Mouse (Mus musculus) midbrain, embryonic 13.5 days (tissue): ENCODE results near the gene Mfn2. TPM values are rescaled to one million over a fixed set of nuclear protein-coding genes. Genes with fewer than 3 reads are reported as not detected.
A peak's percentile ranks its signal among the peaks of the same experiment; 100 is the strongest.
"Not testable (repeated sequence)": the region's sequence is repeated elsewhere in the genome, so short reads cannot be mapped to it uniquely, and the experiment has no call there.

Experiments
- ATAC-seq: fragments of 200-750 bp; cut with Nextera tagmentation; 2 replicates; pipeline ENCODE4 v1.8.0; 2017; ENCODE audit warnings: mild to moderate bottlenecking, moderate TSS enrichment, moderate library complexity
- H3K27ac ChIP-seq: fragments of 300-500 bp; sonication (generic); 2 replicates; pipeline ENCODE4 v1.5.1; 2015; ENCODE audit warnings: inconsistent platforms, mild to moderate bottlenecking, moderate library complexity
- H3K27me3 ChIP-seq: fragments of 300-500 bp; sonication (generic); 2 replicates; pipeline ENCODE4 v1.6.1; 2015; ENCODE audit warnings: mild to moderate bottlenecking, inconsistent platforms
- H3K36me3 ChIP-seq: fragments of 300-500 bp; sonication (generic); 2 replicates; pipeline ENCODE4 v1.6.1; 2015; ENCODE audit warnings: mild to moderate bottlenecking, inconsistent platforms
- H3K4me1 ChIP-seq: fragments of 300-500 bp; sonication (generic); replicated peaks from 2 replicates; pipeline ENCODE4 v1.6.1; 2015; ENCODE audit warnings: inconsistent platforms
- H3K4me2 ChIP-seq: fragments of 300-500 bp; sonication (generic); replicated peaks from 2 replicates; pipeline ENCODE4 v1.6.1; 2015; ENCODE audit warnings: moderate library complexity, mild to moderate bottlenecking, inconsistent platforms
- H3K4me3 ChIP-seq: fragments of 300-500 bp; sonication (generic); replicated peaks from 2 replicates; pipeline ENCODE4 v1.5.1; 2015; ENCODE audit warnings: mild to moderate bottlenecking, inconsistent platforms
- H3K9ac ChIP-seq: fragments of 300-500 bp; sonication (generic); replicated peaks from 2 replicates; pipeline ENCODE4 v1.6.1; 2015; ENCODE audit warnings: mild to moderate bottlenecking, inconsistent platforms
- H3K9me3 ChIP-seq: fragments of 300-500 bp; sonication (generic); 2 replicates; pipeline ENCODE4 v1.6.1; 2016; ENCODE audit warnings: mild to moderate bottlenecking, inconsistent platforms
- WGBS: fragments of 180-500 bp; shearing (Covaris S2); methylation state at CpG from one replicate; pipeline ENCODE4 v1.1.7; 2015; 5-methylcytosine and 5-hydroxymethylcytosine counted together
- polyA plus RNA-seq: library from polyadenylated mRNA; unstranded; fragments of >200 nt; fragmentation: Nextera tagmentation; extraction: Ambion mirVana; gene quantifications from 2 replicates; pipeline ENCODE4 v1.2.1, GENCODE M21; 2015

Mfn2 gene
- polyA plus RNA-seq, 1 experiment from 2014 or later = 77.3 TPM

GRCm38 (mm10) chr4:147865651-147866050, 38.9 kb downstream of the Mfn2 start:
- Histone ChIP-seq H3K9me3 (no peaks in the 10 kb centered on the region), H3K4me1 (peaks cover 25% of the 10 kb centered on the region), H3K9ac (no peak overlapping the region), H3K36me3 (peaks cover 48% of the 10 kb centered on the region), H3K4me2 (no peak overlapping the region), H3K27ac (no peak overlapping the region), H3K4me3 (no peak overlapping the region), H3K27me3 (no peaks in the 10 kb centered on the region)
- 95% methylated on average over 6 of the region's 6 CpGs for WGBS
- ATAC-seq = no peak

- Histone ChIP-seq H3K27me3 (no peaks in the 10 kb centered on the region), H3K9ac (no peak overlapping the region)
- ATAC-seq = no peak
Measured at GRCm38 (mm10) chr4:147862051-147862450, 42.5 kb downstream of the Mfn2 start.

GRCm38 (mm10) chr4:147850776-147851175, 53.7 kb downstream of the Mfn2 start:
- Histone ChIP-seq H3K27me3 (no peaks in the 10 kb centered on the region), H3K9me3 (no peaks in the 10 kb centered on the region), H3K4me1 (peaks cover 13% of the 10 kb centered on the region), H3K9ac (no peak overlapping the region), H3K27ac (no peak overlapping the region), H3K36me3 (peaks cover 4% of the 10 kb centered on the region; the same call in 1 of the 2 replicates), H3K4me2 (no peak overlapping the region), H3K4me3 (no peak overlapping the region)
- no peak for ATAC-seq
- 83% methylated on average over 2 of the region's 2 CpGs for WGBS

More at GRCm38 (mm10) chr4:147862051-147862450, 42.5 kb downstream of the Mfn2 start:
- Histone ChIP-seq H3K4me2 (no peak overlapping the region), H3K4me3 (no peak overlapping the region), H3K36me3 (peaks cover 54% of the 10 kb centered on the region), H3K9me3 (no peaks in the 10 kb centered on the region), H3K4me1 (peaks cover under 1% of the 10 kb centered on the region), H3K27ac (no peak overlapping the region)
- WGBS = 95% methylated on average over 3 of the region's 3 CpGs

- peaks cover 4% of the 10 kb centered on the region for H3K9me3 ChIP-seq
- peak overlapping the region; percentile 64 for H3K9ac ChIP-seq
- peaks cover 13% of the 10 kb centered on the region for H3K4me1 ChIP-seq
- 3% methylated on average over 4 of the region's 4 CpGs for WGBS
- H3K27me3 ChIP-seq = no peaks in the 10 kb centered on the region
- H3K36me3 ChIP-seq = peaks cover 25% of the 10 kb centered on the region
- peak overlapping the region; percentile 77 for H3K4me3 ChIP-seq
- no peak overlapping the region for H3K27ac ChIP-seq
- peak; percentile 80 for ATAC-seq
- peak overlapping the region; percentile 67 for H3K4me2 ChIP-seq
Measured at GRCm38 (mm10) chr4:147848584-147848991, 55.9 kb downstream of the Mfn2 start.

GRCm38 (mm10) chr4:147847614-147848583, 56.6 kb downstream of the Mfn2 start, which contains the start of gene Zfp933:
Gene Zfp933 (minus strand): TSS chr4:147848366.
- WGBS = 4% methylated on average over 23 of the region's 23 CpGs
- peaks cover 32% of the 10 kb centered on the region for H3K36me3 ChIP-seq
- H3K4me3 ChIP-seq = peak within 1 kb of the TSS; percentile 77
- H3K9ac ChIP-seq = peak within 1 kb of the TSS; percentile 75
- ATAC-seq = peak; percentile 95
- H3K4me2 ChIP-seq = peak within 1 kb of the TSS; percentile 67
- no peaks in the 10 kb centered on the region for H3K27me3 ChIP-seq
- H3K4me1 ChIP-seq = peaks cover 13% of the 10 kb centered on the region
- no peak within 1 kb of the TSS for H3K27ac ChIP-seq
- peaks cover 11% of the 10 kb centered on the region for H3K9me3 ChIP-seq

GRCm38 (mm10) chr4:147842871-147843270, 61.6 kb downstream of the Mfn2 start:
- no peak for ATAC-seq
- Histone ChIP-seq H3K9ac (no peak overlapping the region), H3K9me3 (peaks cover 25% of the 10 kb centered on the region), H3K36me3 (peaks cover 55% of the 10 kb centered on the region), H3K27ac (no peak overlapping the region), H3K4me2 (no peak overlapping the region), H3K4me3 (no peak overlapping the region), H3K27me3 (no peaks in the 10 kb centered on the region), H3K4me1 (peaks cover 7% of the 10 kb centered on the region)
- 99% methylated on average over 3 of the region's 3 CpGs for WGBS

GRCm38 (mm10) chr4:147839282-147839681, 65.2 kb downstream of the Mfn2 start:
- H3K9me3 ChIP-seq = peaks cover 25% of the 10 kb centered on the region
- not testable (repeated sequence) for H3K4me1 ChIP-seq, H3K27me3 ChIP-seq, H3K4me2 ChIP-seq, H3K9ac ChIP-seq, H3K4me3 ChIP-seq, ATAC-seq, H3K27ac ChIP-seq
- peaks cover 37% of the 10 kb centered on the region for H3K36me3 ChIP-seq
- WGBS = 96% methylated on average over 18 of the region's 26 CpGs

GRCm38 (mm10) chr4:147824389-147824788, 80.1 kb downstream of the Mfn2 start:
- WGBS = 93% methylated on average over 4 of the region's 4 CpGs

More at GRCm38 (mm10) chr4:147824389-147824788, 80.1 kb downstream of the Mfn2 start:
- Histone ChIP-seq H3K4me3 (no peak overlapping the region), H3K36me3 (peaks cover 83% of the 10 kb centered on the region), H3K4me2 (no peak overlapping the region), H3K27ac (no peak overlapping the region), H3K4me1 (no peaks in the 10 kb centered on the region), H3K9ac (no peak overlapping the region), H3K27me3 (no peaks in the 10 kb centered on the region), H3K9me3 (peaks cover 76% of the 10 kb centered on the region)
- ATAC-seq = no peak

Other genes starting within 250 kb of the Mfn2 start
- not detected in 2 replicates for gene Zfp534, start 202.2 kb downstream of the Mfn2 start, polyA plus RNA-seq
- 3.9 and 4.6 TPM in 2 replicates for gene Zfp984, start 94.9 kb downstream of the Mfn2 start, polyA plus RNA-seq
- gene Zfp933, start 56.3 kb downstream of the Mfn2 start, polyA plus RNA-seq = 6.2 and 7.7 TPM in 2 replicates
- gene Miip, start 35.9 kb downstream of the Mfn2 start, polyA plus RNA-seq = 47.4 and 50.3 TPM in 2 replicates
- gene Fv1, start 35.7 kb downstream of the Mfn2 start, polyA plus RNA-seq = 11.6 and 12.1 TPM in 2 replicates
- 18.7 and 20.4 TPM in 2 replicates for gene Plod1, start 32.1 kb upstream of the Mfn2 start, polyA plus RNA-seq
- gene 2510039O18Rik, start 36.2 kb upstream of the Mfn2 start, polyA plus RNA-seq = 10.2 and 13.6 TPM in 2 replicates
- 0.36 TPM in 1 of 2 replicates, not detected in the other for gene Nppb, start 81.1 kb upstream of the Mfn2 start, polyA plus RNA-seq
- gene Nppa, start 96.0 kb upstream of the Mfn2 start, polyA plus RNA-seq = 2.5 and 3.4 TPM in 2 replicates
- gene Clcn6, start 134.1 kb upstream of the Mfn2 start, polyA plus RNA-seq = 33.9 and 35.3 TPM in 2 replicates
- 26.6 and 28.4 TPM in 2 replicates for gene Mthfr, start 134.4 kb upstream of the Mfn2 start, polyA plus RNA-seq
- 5.4 and 7.9 TPM in 2 replicates for gene Agtrap, start 183.3 kb upstream of the Mfn2 start, polyA plus RNA-seq
- 105 and 106 TPM in 2 replicates for gene Mad2l2, start 225.7 kb upstream of the Mfn2 start, polyA plus RNA-seq
- gene Draxin, start 226.0 kb upstream of the Mfn2 start, polyA plus RNA-seq = 14.6 and 20.4 TPM in 2 replicates
- 15.9 and 19.6 TPM in 2 replicates for gene Fbxo6, start 247.4 kb upstream of the Mfn2 start, polyA plus RNA-seq